In genomic region chr14:99504909-99505308, GRCm38 (mm10) we compare ENCODE assay signal across 25 mouse cellular contexts.
"Had no signal": no experiment of that assay in that cellular context is flagged by ENCODE, and none has a peak within 500 bp of the region (broad histone marks: within the 10 kb centered on the region; RNA-seq: fewer than 3 reads in every experiment).

No protein-coding gene starts in this region.

- H3K4me3 ChIP-seq: embryonic facial prominence, embryonic 10.5 days; embryonic facial prominence, embryonic 12.5 days; embryonic facial prominence, embryonic 13.5 days; embryonic facial prominence, embryonic 15.5 days; erythroblast, embryonic 14.5 days; forebrain, embryonic 10.5 days; forebrain, embryonic 12.5 days; forebrain, embryonic 13.5 days; forebrain, embryonic 15.5 days; gastrocnemius, adult 2 months; heart, adult 2 months; heart, embryonic 10.5 days had no signal

- H3K9me3 ChIP-seq: embryonic facial prominence, embryonic 12.5 days; embryonic facial prominence, embryonic 15.5 days; forebrain, embryonic 15.5 days; heart, embryonic 10.5 days had no signal

- H3K27ac ChIP-seq: embryonic facial prominence, embryonic 10.5 days; embryonic facial prominence, embryonic 12.5 days; embryonic facial prominence, embryonic 13.5 days; embryonic facial prominence, embryonic 15.5 days; forebrain, embryonic 10.5 days; forebrain, embryonic 12.5 days; forebrain, embryonic 13.5 days; forebrain, embryonic 15.5 days; gastrocnemius, adult 2 months; heart, adult 2 months; heart, embryonic 10.5 days had no signal

- H3K9ac ChIP-seq: embryonic facial prominence, embryonic 12.5 days; embryonic facial prominence, embryonic 13.5 days; embryonic facial prominence, embryonic 15.5 days; forebrain, embryonic 12.5 days; forebrain, embryonic 13.5 days; forebrain, embryonic 15.5 days; forebrain, postnatal 0 days had no signal

- H3K4me2 ChIP-seq: embryonic facial prominence, embryonic 12.5 days; embryonic facial prominence, embryonic 13.5 days; embryonic facial prominence, embryonic 15.5 days; forebrain, embryonic 12.5 days; forebrain, embryonic 13.5 days; forebrain, embryonic 15.5 days had no signal

- DNase-seq: cerebellum, adult 9-10 months; cerebellum, adult 9-11 months; cerebellum, postnatal 10 days; cerebellum, postnatal 14 days; cerebellum, postnatal 25 days; cerebellum, postnatal 36 days; embryo, embryonic 11 days; forebrain, postnatal 0 days; gastrocnemius, adult 2 months; gastrocnemius, postnatal 10 days; gastrocnemius, postnatal 14 days; gastrocnemius, postnatal 25 days; gastrocnemius, postnatal 36 days; heart, adult 18-20 months; heart, adult 2 months had no signal

- H3K4me1 ChIP-seq: embryonic facial prominence, embryonic 10.5 days; embryonic facial prominence, embryonic 12.5 days; embryonic facial prominence, embryonic 13.5 days; embryonic facial prominence, embryonic 15.5 days; forebrain, embryonic 12.5 days; forebrain, embryonic 13.5 days; forebrain, embryonic 15.5 days; heart, embryonic 10.5 days had no signal

- H3K36me3 ChIP-seq: embryonic facial prominence, embryonic 10.5 days; embryonic facial prominence, embryonic 12.5 days; embryonic facial prominence, embryonic 13.5 days; embryonic facial prominence, embryonic 15.5 days; forebrain, embryonic 10.5 days; forebrain, embryonic 12.5 days; forebrain, embryonic 15.5 days; heart, embryonic 10.5 days had no signal

- H3K27me3 ChIP-seq: embryonic facial prominence, embryonic 12.5 days; embryonic facial prominence, embryonic 13.5 days; embryonic facial prominence, embryonic 15.5 days; forebrain, embryonic 12.5 days; forebrain, embryonic 13.5 days; forebrain, embryonic 15.5 days had no signal
